Mouse (Mus musculus) frontal cortex, adult 2 months (tissue): ENCODE measurements around the gene Nubp1. TPM values are rescaled to one million over a fixed set of nuclear protein-coding genes. Genes with fewer than 3 reads are reported as not detected.
A peak's percentile ranks its signal among the peaks of the same experiment; 100 is the strongest.

Experiments used
- DNase-seq, 2 experiments: peaks; one replicate each; pipeline ENCODE4 v3.0.0; 2022; ENCODE audit warnings: low spot score in 1 of 2; ENCODE audit errors: extremely low spot score in 1 of 2
- polyA plus RNA-seq: library from polyadenylated mRNA; depleted of rRNA; stranded (reverse); fragments of >200 nt; gene quantifications from 2 replicates; pipeline ENCODE4 v1.2.3, GENCODE M21; 2012

Gene Nubp1
- polyA plus RNA-seq, 1 experiment = 26.4 TPM

DNA sequence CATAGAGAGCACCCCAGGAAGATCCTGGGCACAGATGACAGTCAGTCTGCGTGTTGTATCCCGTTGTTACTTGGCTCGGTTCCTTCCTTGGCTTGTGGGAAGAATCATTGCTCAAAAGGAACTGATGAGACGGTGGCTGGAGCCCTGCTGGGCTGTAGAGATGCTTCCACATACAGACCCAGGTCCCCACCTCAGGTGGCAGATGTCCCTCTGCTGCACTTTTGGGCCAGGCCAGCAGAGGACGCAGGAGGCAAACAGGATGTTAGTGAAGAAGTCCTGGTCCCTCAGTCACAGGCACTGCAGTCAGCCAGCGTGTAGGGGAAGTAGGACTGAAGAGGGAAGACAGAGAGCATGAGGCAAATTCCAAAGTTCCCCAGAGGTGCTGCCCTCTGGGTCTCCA is 4.2 kb downstream of the Nubp1 start:
- peak in 1 of 2 experiments; percentile 35 for DNase-seq

DNA sequence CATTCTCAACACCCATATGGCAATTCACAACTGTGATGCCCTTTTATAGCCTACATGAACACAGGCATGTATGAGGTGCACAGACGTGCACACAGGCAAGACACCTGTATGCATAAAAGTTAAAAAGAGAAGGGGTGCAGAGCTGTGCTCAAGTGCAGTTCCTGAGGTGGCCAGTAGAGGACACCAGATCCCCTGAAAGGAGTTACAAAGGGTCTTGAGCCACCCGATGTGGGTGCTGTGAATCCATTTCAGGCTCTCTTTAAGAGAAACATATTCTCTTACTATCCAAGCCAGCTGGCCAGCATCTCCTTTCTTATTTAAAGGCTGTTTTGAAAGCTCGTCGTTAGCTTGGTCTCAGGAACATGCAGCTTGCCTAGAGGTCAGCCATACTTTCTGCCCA is 5.1 kb downstream of the Nubp1 start:
- DNase-seq = no peak

DNA sequence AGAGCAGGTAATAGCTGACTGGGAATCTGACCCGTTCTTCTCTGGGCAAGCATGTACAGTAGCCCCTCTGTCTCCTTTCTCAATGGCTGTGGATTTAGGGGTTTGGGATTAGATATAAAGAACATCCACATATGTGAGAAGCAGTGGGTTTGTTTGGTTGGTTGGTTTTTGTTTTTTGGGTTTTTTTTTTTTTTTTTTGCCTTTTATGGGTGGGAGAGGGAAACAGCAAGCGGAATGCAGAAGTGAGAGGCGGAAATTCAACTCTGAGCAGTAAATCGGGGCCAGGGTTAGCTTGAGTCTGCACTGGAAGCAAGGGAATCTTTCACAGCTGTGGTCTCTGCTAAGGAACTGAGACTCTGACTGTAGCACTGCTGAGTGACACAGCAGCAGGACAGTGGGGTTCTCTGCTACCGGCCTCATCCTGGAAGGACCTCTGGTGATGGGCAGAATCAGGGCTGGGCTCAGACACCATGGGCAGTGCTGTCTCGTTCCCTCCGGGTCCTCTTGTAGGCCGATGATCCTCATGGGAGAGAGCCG is 6.0 kb downstream of the Nubp1 start:
- no peak for DNase-seq

DNA sequence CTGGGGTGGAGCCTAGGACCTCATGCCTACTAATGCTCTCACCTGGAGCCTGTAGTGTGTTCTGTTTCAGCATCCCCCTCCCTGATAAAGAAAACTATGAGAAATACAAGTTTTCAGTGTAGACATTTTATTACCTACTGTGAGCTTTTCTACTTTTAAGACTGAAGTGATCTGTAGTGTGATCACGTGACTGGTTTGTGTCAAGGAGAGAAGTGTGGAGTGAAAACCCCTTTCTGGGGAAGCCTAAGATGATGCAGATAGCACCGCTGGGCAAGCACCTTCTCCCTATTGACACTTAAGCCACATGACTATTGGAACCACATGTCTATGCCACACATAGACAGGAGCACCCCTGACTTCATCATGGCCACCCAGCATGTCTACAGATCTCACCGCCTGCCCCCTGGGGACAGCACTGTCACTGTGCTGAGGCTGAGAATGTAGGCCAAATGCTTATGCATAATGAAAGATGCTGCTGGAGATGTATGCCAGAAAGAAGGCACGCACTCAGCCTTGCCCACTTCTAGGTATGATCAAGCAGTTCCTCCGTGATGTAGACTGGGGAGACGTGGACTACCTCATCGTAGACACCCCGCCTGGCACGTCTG is 8.8 kb downstream of the Nubp1 start:
- DNase-seq = no peak

DNA sequence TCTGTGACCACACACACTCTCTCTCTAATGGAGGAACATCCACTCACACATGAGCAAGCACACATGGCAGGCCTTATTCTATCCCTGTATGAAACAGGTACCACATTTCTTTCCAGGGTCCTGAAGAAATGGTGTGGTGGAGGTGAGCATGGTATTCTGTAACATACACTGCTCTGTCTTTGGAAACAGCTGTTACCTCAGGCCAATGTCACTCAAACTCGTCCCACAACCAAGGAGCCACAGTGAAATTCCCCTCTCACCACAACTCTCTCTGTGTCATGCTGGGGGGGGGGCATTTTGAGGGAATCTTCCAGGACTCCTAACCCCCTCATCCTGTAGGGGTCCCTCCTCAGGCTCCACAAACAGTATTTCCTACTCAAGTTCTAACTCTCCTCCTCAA is 20.2 kb downstream of the Nubp1 start:
- DNase-seq = no peak

DNA sequence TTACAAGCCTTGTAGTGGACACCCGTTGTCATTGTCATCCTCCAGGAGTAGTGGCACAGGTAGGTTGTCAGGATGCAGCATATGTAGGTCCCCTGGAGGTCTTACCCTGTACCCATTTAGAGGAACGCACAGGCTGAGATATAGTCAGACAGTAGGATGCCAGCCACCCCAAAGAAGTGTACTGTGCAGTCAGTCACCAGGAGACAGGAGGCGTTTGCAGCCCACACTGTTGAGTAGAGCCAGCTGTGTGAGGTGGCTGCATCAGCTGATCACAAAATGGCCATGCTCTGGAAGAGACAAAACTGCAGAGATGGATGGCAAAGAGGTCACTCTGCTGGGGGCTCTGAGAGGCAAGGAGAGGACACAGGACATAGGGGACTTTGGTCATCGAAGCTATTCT is 20.6 kb downstream of the Nubp1 start:
- DNase-seq = peak in 1 of 2 experiments; percentile 41

DNA sequence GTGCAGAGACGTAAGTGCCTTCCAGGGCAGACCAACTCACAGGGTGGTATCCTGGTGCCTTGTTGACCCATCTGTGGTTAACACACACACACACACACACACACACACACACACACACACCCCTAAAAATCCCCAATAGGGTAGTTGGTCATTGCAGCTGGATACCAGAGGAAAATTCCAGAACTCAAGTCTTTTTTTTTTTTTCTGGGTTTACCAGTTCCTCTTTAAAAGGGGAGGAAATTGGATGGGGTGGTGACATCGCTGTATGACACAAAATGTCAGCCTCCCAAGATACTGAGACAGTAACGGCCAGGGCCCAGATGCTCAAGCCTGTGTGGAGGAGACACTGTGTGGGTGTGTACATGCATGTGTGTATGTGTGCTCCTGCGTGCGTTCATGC is 21.6 kb downstream of the Nubp1 start:
- DNase-seq = no peak

DNA sequence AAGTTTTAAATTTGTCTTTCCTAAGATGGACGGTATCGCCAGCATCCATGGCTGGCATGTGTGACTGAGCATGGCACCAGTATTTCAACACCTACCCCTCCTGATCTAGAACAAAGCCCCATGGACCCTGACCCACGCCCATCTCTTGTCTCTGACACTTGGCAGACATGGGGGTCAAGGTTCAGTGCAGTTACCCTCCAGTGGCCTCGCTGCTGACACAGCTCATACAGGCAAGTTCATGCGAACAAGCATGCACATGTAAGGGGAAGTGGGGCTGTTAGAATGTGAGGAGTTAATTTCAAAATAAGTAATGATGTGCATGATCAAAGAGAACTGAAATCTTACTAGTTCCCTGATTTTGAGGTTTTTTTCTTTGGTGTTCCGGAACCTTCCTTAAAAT is 24.4 kb downstream of the Nubp1 start:
- no peak for DNase-seq

DNA sequence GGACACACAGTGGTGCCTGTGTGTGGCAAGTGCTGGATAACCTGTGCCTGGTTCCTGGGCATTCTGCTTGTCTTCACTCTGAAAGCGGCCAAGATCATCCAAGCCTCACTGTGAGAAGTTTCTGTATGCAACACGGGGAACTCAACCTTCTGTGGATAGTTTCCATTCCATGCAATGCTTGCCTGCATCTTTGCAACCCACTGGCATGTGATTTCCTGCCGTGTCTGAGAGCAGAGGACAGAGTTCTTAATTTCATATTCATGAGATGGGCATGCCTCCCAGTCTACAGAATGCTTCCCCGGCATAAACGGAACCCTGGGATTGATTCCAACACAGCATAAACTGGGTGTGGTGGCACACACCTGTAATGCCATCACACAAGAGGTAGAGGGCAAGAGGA is 26.3 kb downstream of the Nubp1 start:
- DNase-seq = no peak

DNA sequence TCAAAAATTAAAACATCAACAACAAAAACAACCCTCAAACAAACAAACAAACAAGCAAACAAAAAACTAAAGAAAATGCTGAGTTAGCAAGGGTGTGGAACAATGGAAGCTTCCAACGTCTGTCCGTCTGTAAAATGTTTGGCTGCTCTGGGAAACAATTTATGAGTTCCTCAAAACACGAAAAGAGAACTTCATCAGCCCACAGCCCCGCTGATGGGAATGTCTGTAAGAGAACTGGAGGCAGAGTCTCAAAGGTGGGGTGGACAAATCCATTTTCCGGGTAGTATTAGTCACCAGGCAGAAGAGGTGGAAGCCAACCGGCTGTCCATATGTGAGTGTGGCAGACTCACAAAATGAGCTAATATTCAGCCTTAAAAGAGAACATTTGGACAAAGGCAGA is 29.6 kb downstream of the Nubp1 start:
- no peak for DNase-seq

DNA sequence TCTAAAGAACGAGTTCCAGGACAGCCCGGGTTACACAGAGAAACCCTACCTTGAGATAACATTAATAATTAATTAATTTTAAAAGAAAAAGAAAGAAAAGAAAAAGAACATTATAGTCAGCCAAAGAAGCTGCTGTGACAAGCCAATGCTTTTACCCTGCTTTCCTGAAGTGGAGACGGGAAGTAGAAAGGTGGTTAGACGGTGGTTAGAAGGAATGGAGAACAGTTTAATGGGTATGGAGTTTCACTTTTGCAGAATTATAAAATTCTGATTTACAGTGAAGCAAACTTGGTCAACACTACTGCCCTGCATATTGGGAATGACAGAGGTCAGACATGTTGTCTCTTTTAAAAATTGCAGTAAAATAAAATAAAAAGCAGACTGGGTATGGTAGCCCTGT is 30.0 kb downstream of the Nubp1 start:
- DNase-seq = no peak

DNA sequence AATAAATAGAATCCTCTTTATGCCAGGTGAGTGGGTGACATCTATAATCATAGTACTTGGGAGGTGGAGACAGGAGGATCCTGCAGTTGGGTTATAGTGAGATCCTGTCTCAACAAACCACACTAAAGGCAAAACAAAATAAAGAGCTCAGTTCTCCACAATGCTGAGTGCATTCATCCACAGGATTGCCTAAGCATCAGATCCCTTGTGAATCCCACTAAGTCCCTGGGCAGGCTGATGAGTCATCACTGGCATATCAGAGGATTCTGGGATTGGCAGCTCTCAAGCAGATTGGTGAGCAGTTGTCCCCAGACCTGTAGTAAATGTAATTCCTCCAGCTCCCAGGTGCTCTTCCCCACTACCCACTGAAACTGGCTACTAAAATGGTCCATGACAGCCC is 32.0 kb downstream of the Nubp1 start:
- no peak for DNase-seq

DNA sequence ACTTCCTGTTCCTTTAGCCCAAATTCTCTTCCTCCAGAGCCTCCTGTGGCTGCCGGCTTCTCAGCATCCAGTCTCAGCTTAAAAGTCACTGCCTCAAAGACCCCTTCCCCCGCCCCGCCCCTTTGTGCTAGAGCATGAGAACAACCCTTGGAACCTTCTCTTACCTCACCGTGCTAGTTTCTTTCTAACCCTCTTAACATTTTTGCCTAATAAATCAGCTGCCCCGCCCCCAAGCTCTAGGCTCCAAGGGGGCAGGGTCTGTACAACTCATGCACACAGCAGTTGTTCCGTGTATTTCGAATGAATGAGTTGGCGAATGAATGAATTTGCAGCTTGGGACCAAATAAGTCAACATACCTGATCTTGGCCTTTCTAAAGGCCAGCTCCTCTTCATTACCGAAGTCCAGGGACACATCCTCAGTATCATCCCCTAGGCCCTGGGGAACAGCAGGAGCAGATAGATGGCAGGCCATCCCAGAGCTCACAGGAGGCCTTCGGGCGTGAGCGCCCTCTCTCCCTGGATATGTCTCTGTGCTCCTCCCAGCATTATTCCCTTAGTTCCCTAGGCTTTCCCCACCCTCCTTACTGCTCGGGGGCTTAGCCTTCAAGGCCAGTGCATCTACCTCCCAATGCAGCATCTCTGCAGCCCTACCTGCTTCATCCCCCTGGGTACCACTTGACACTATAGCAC is 35.0 kb downstream of the Nubp1 start:
- DNase-seq = no peak

DNA sequence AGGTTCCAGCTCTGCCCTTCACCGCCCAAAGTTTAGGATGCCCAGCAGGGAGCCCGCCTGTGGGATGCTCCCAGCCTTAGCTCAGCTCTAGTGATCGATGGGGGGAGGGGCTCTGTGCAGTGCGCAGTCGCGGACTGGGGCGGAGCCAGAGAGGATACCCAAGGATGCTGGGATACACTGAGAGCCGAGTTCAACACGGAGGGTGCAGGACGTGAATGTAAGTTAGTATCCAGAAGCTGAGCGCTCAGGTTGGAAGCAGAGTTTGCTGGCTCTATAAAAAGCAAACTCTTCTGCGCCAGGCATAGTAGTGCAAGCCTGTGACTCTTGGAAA is 35.5 kb downstream of the Nubp1 start, which contains the start of gene Tvp23a:
Tvp23a (minus strand) TSS at position 99 of the 331 bp plus-strand sequence.
- peak; percentile 79 to 96 for DNase-seq

DNA sequence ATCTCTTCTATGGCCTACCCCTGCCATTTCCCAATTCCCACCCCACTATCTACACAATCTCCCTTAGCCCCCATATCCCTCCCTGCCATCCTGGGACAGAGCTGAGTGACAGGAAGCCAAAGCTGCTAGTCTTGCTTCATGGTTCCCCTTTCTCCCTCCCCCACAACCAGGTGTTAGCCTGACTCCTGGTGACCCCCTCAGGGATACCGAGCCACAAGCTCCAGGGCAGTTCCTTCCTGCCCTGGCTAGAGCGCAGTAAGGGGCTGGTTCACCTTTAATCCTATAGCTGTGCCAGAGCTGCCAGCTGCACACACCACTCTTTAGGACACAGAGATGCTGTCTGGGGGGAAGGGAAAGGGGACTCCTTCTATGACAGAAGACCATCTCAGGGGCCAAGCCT is 36.0 kb downstream of the Nubp1 start:
- DNase-seq = no peak

DNA sequence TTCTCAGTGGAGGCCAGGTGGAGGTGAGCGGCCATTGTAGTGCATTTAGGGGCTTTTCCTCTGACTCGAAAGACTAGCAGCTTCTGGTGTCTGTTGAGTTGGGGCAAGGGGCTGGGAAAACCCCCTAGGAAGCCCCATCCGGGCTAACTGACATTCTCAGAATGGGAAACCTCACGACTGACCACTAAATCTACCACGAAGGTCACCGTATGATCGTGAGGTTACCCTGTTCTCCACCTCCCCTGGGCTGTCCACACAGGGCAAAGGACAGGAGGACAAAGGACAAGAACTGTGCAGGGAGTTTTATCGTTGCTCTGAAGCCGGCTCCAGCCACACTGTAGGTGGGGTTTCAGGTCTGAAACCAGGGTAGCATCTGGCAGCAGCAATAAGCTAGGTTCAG is 37.2 kb downstream of the Nubp1 start:
- no peak for DNase-seq

DNA sequence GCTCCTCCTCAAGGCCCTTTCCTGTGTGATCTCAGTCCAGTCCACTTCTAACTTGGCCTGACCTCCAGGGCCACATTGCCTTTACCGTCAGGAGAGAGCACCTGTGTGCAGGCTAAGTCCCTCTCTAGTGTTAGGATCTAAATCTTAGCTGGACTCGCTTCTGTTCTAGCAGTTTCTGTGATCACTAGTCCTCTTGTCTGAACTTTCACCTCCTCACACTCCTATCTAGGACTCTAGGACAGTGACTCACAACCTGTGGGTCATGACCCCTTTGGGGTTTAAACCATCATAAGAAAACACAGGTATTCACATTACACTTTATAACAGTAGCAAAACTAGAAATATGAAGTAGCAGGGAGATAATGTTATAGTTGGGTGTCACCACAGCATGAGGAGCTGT is 40.2 kb downstream of the Nubp1 start:
- DNase-seq = no peak

DNA sequence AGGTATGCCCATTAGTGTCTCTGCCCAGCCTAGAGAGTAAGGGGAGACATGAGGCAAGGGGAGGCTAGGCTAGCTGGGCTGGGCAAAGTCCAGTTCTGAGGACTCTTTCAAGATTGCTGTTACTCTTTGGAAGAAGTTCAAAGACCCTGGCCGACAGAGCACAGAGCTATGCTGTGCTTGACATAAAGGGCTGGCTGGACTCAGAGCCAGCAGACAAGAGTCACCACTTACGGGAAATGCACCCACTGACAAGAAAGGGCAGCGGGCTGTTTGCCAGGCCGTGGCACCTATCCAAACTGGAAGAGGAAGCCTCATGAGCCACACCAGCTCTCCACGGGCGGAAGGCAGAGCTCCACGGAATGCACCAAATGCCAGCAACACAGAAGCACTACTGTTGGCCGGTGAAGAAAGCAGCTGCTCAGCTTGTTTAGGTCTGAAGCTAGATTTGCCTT is 40.7 kb downstream of the Nubp1 start:
- DNase-seq = peak; percentile 41 to 76

DNA sequence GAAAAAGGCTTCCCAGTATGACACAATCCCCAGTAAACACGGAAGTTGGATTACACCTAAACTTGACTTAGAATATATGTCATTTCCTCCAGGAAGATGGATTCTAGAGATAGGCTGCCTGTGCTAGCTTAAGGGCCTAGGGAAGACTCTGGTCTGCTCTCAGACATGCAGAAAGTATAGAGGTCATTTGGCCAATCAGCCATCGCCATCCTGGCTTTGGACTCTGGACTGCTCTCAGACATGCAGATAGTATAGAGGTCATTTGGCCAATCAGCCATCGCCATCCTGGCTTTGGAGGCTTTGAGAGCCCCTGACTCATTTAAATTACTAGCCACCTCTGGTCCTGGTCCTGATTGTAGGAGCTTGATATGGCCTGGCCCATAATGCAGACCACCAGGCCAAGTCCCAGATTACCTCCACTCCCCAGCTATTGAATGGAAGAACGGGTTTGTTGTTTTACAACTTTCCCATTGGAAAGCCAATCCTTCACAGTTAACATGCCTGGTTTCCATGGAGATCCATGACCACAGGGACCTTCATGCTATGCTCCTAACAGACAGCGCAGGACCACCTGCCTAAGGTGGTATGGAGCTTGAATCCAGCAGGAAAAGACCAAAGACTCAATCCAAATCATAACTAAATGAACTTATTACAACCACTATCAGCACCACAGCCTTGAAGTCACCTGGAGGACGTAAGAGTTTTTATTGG is 42.3 kb downstream of the Nubp1 start:
- DNase-seq = no peak

DNA sequence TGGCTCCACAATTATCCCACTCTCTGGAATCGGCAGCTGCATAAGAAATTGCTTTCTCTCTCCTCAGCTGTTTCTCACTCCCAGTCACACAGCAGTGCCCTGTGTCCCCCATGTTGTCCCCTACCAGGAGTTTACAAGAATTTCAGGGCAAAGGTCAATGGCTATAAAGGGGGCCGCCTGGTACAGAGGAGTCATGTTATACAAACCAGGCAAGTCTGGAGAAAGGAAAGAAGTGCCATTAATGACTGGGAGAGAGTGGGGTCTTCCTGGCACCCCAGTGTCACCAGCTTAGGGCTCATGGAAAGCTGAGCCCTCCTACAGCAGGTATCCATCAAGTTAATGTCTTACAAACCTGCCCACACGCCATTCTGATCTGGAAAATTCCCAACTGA is 42.8 kb downstream of the Nubp1 start:
- no peak for DNase-seq

DNA sequence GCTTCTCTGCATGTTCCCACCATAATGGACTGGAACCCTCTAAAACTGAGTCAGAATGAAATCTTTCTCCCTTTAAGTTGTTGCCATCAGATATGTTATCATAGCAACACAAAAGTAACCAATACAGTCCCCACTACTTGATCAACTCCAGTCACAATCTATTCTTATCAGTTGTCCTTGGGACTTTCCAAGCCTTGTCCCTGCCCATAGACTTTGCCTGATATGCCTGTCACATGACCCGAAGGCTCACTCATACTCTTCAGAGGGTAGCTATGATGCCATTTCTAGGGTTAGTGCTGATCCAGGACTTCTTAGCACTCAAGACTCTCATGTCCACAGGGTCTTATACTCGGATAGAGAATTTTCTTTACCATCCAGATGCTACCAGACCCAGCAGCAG is 48.4 kb downstream of the Nubp1 start:
- DNase-seq = no peak

DNA sequence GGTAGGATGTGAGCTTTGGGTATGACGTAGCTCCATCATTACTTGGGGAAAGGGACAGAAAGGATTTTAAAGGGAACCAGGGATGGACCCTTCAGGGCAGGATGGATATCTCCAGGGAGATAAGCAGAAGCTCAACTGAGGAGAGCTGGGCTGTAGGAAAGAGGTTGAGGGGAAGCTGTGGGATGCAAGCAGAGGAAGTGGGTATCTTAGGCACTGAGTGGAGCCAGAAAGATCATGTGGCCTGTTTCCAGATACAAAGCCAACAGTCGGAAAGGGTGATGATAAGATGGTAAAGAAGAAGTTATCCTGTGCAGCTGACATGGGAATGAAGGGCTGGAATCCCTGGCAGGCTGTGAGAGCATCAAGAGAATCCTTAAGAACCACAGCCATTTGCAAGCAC is 49.4 kb downstream of the Nubp1 start:
- no peak for DNase-seq
